Mouse (Mus musculus): ENCODE measurements around the gene Rab15. TPM values are rescaled to one million over a fixed set of nuclear protein-coding genes. Genes with fewer than 3 reads are reported as not detected.

The Rab15 gene
- polyA plus RNA-seq, 1 experiment = 0.13 TPM

GRCm38 (mm10) chr12:76852419-76852818 is 29.7 kb upstream of the Rab15 start:
- TF ChIP-seq USF1 (IDR thresholded peaks at IDR 0.05; ENCODE audit: low read depth) (no peak), SRF (IDR thresholded peaks at IDR 0.05; ENCODE audit: control insufficient read depth, insufficient read length, low read depth) (no peak)
- no peaks in the 10 kb centered on the region for H3K27me3 ChIP-seq (ENCODE audit: control insufficient read depth, insufficient read depth, insufficient read length)
- no peak overlapping the region for H3ac ChIP-seq (ENCODE audit: control insufficient read depth, insufficient read length)
- no peaks in the 10 kb centered on the region for H3K36me3 ChIP-seq (ENCODE audit: control insufficient read depth, insufficient read depth)
- peaks cover 3% of the 10 kb centered on the region for H3K79me2 ChIP-seq (ENCODE audit: control insufficient read depth, insufficient read depth)
- no peak overlapping the region for H3K4me2 ChIP-seq (ENCODE audit: low read depth)
- no peak overlapping the region for H3K4me3 ChIP-seq

GRCm38 (mm10) chr12:76844346-76845061 is 21.8 kb upstream of the Rab15 start:
- TF ChIP-seq REST (IDR thresholded peaks at IDR 0.05; ENCODE audit: insufficient read depth, insufficient read length) = no peak
- no peak for TF ChIP-seq TCF3 (IDR thresholded peaks at IDR 0.05; ENCODE audit: insufficient read length, low read depth)
- no peak for TF ChIP-seq CEBPB (IDR thresholded peaks at IDR 0.05; ENCODE audit: insufficient read depth, poor library complexity, severe bottlenecking)
- no peak for TF ChIP-seq POLR2A (IDR thresholded peaks at IDR 0.05; ENCODE audit: insufficient read length, low read depth)
- Histone ChIP-seq H3ac (ENCODE audit: control insufficient read depth, insufficient read length) (no peak overlapping the region), H3K4me2 (ENCODE audit: low read depth) (no peak overlapping the region), H3K27me3 (ENCODE audit: control insufficient read depth, insufficient read depth, insufficient read length) (no peaks in the 10 kb centered on the region), H3K36me3 (ENCODE audit: control insufficient read depth, insufficient read depth) (no peaks in the 10 kb centered on the region), H3K4me3 (no peak overlapping the region), H3K79me2 (ENCODE audit: control insufficient read depth, insufficient read depth) (peaks cover 7% of the 10 kb centered on the region)

- H3K4me3 ChIP-seq = no peak overlapping the region
- no peak overlapping the region for H3ac ChIP-seq (ENCODE audit: control insufficient read depth, insufficient read length)
- H3K4me2 ChIP-seq (ENCODE audit: low read depth) = no peak overlapping the region
- no peaks in the 10 kb centered on the region for H3K36me3 ChIP-seq (ENCODE audit: control insufficient read depth, insufficient read depth)
- peaks cover 16% of the 10 kb centered on the region for H3K79me2 ChIP-seq (ENCODE audit: control insufficient read depth, insufficient read depth)
- TF ChIP-seq E2F4 (IDR thresholded peaks at IDR 0.05; ENCODE audit: insufficient read depth) = no peak
- no peak for TF ChIP-seq REST (IDR thresholded peaks at IDR 0.05; ENCODE audit: insufficient read depth, insufficient read length)
- no peak for TF ChIP-seq POLR2A (IDR thresholded peaks at IDR 0.05; ENCODE audit: insufficient read length, low read depth)
- TF ChIP-seq SRF (IDR thresholded peaks at IDR 0.05; ENCODE audit: control insufficient read depth, insufficient read length, low read depth) = no peak
- no peaks in the 10 kb centered on the region for H3K27me3 ChIP-seq (ENCODE audit: control insufficient read depth, insufficient read depth, insufficient read length)
Observed at GRCm38 (mm10) chr12:76840081-76840480, 17.4 kb upstream of the Rab15 start.

GRCm38 (mm10) chr12:76839298-76839697 is 16.6 kb upstream of the Rab15 start:
- TF ChIP-seq USF1 (IDR thresholded peaks at IDR 0.05; ENCODE audit: low read depth) (no peak), MYOD1 (IDR thresholded peaks at IDR 0.05; ENCODE audit: control insufficient read depth in 1 of 3, insufficient read length in 2 of 3, low read depth in 2 of 3) (no peak), SRF (IDR thresholded peaks at IDR 0.05; ENCODE audit: control insufficient read depth, insufficient read length, low read depth) (no peak), E2F4 (IDR thresholded peaks at IDR 0.05; ENCODE audit: insufficient read depth) (no peak), MYOG (IDR thresholded peaks at IDR 0.05; ENCODE audit: control insufficient read depth in 1 of 3, insufficient read depth in 1 of 3, insufficient read length in 2 of 3, low read depth in 2 of 3) (no peak), CEBPB (IDR thresholded peaks at IDR 0.05; ENCODE audit: insufficient read depth, poor library complexity, severe bottlenecking) (no peak), POLR2AphosphoS2 (IDR thresholded peaks at IDR 0.05; ENCODE audit: insufficient read length, low read depth) (no peak), REST (IDR thresholded peaks at IDR 0.05; ENCODE audit: insufficient read depth, insufficient read length) (no peak), TCF12 (IDR thresholded peaks at IDR 0.05; ENCODE audit: insufficient read depth, poor library complexity, severe bottlenecking) (no peak), MAX (IDR thresholded peaks at IDR 0.05; ENCODE audit: low read depth) (no peak), POLR2A (IDR thresholded peaks at IDR 0.05; ENCODE audit: insufficient read length, low read depth) (no peak)
- Histone ChIP-seq H3K27me3 (ENCODE audit: control insufficient read depth, insufficient read depth, insufficient read length) (no peaks in the 10 kb centered on the region), H3ac (ENCODE audit: control insufficient read depth, insufficient read length) (no peak overlapping the region), H3K36me3 (ENCODE audit: control insufficient read depth, insufficient read depth) (no peaks in the 10 kb centered on the region), H3K4me2 (ENCODE audit: low read depth) (no peak overlapping the region), H3K79me2 (ENCODE audit: control insufficient read depth, insufficient read depth) (peaks cover 16% of the 10 kb centered on the region), H3K4me3 (no peak overlapping the region)

GRCm38 (mm10) chr12:76837844-76838650 is 15.3 kb upstream of the Rab15 start:
- Histone ChIP-seq H3ac (ENCODE audit: control insufficient read depth, insufficient read length) (no peak overlapping the region), H3K4me3 (peak overlapping the region; percentile 75), H3K36me3 (ENCODE audit: control insufficient read depth, insufficient read depth) (no peaks in the 10 kb centered on the region), H3K79me2 (ENCODE audit: control insufficient read depth, insufficient read depth) (peaks cover 16% of the 10 kb centered on the region), H3K27me3 (ENCODE audit: control insufficient read depth, insufficient read depth, insufficient read length) (no peaks in the 10 kb centered on the region), H3K4me2 (ENCODE audit: low read depth) (peak overlapping the region; percentile 78)
- peak; percentile 43 for TF ChIP-seq POLR2A (IDR thresholded peaks at IDR 0.05; ENCODE audit: insufficient read length, low read depth)
- no peak for TF ChIP-seq MAX (IDR thresholded peaks at IDR 0.05; ENCODE audit: low read depth)

All from myocyte (in vitro differentiated cells).